Mouse (Mus musculus) stomach, postnatal 0 days (tissue): ENCODE measurements around the gene Gm20219.

Experiments
- CTCF ChIP-seq: IDR thresholded peaks from 2 replicates; pipeline ENCODE4 v1.5.1; 2016; ENCODE audit warnings: antibody characterized with exemption, low read depth, mild to moderate bottlenecking, moderate library complexity
- EP300 ChIP-seq: optimal IDR thresholded peaks from 2 replicates; pipeline ENCODE3; 2016; ENCODE audit warnings: antibody characterized with exemption

DNA sequence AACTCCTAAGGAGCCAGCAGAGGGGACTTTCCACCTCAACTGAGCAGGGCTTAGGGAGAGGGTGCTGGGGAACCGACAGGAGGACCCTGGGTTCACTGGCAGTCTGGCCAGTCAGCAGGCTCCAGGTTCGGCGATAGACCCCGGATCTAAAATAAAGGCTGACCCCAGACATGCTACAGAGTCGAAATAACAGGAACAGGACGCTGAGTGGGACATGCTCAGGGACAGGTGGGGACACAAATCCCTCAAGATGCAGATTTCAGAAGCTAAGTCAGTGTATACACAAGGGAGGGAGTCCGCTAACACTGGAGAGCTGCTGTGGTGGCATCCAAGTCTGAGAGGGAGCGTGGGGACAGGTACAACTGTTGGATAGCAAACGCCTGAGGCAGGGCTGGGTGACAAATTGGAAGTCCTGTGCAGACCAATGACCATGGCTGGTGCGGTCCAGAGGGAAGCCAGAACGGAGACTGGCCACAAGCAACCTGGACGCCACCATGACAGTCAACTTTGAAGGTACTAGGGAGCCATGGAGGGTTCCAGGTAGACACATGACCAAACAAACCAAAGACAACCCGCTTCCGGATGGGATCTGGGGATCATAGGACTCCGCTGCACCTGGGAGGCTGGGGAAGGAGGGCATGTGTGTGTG, 47.6 kb downstream of the Gm20219 start:
- TF ChIP-seq CTCF (no peak), EP300 (no peak)
